Mouse (Mus musculus) midbrain, embryonic 14.5 days (tissue): ENCODE data around the gene Sqstm1. TPM values are rescaled to one million over a fixed set of nuclear protein-coding genes. Genes with fewer than 3 reads are reported as not detected.
A peak's percentile ranks its signal among the peaks of the same experiment; 100 is the strongest.

Experiments used
- ATAC-seq: fragments of 200-750 bp; cut with Nextera tagmentation; 2 replicates; pipeline ENCODE4 v1.8.0; 2017; ENCODE audit warnings: moderate number of reproducible peaks, moderate library complexity; ENCODE audit not compliant: low FRiP score, low TSS enrichment
- DNase-seq: peaks from one replicate; pipeline ENCODE4 v3.0.0-alpha.2; 2015
- H3K27ac ChIP-seq: fragments of 300-500 bp; sonication (generic); replicated peaks from 2 replicates; pipeline ENCODE4 v1.5.1; 2014; ENCODE audit warnings: mild to moderate bottlenecking, low read depth, low read length, moderate library complexity
- H3K27me3 ChIP-seq: fragments of 300-500 bp; sonication (generic); 2 replicates; pipeline ENCODE4 v1.6.1; 2014; ENCODE audit warnings: low read length, control low read depth, mixed read lengths; ENCODE audit not compliant: control insufficient read depth, insufficient read depth
- H3K36me3 ChIP-seq: fragments of 300-500 bp; sonication (generic); 2 replicates; pipeline ENCODE4 v1.6.1; 2014; ENCODE audit warnings: low read length, control low read depth; ENCODE audit not compliant: control insufficient read depth, insufficient read depth
- H3K4me1 ChIP-seq: fragments of 300-500 bp; sonication (generic); 2 replicates; pipeline ENCODE4 v1.6.1; 2014; ENCODE audit warnings: mild to moderate bottlenecking, antibody characterized with exemption, low read length, control low read depth; ENCODE audit not compliant: control insufficient read depth, insufficient read depth
- H3K4me2 ChIP-seq: fragments of 300-500 bp; sonication (generic); 2 replicates; pipeline ENCODE4 v1.6.1; 2014; ENCODE audit warnings: mild to moderate bottlenecking, low read length, moderate library complexity
- H3K4me3 ChIP-seq: fragments of 300-500 bp; sonication (generic); replicated peaks from 2 replicates; pipeline ENCODE4 v1.5.1; 2014; ENCODE audit warnings: low read depth, low read length
- H3K9ac ChIP-seq: fragments of 300-500 bp; sonication (generic); replicated peaks from 2 replicates; pipeline ENCODE4 v1.6.1; 2014; ENCODE audit warnings: mild to moderate bottlenecking, low read length, moderate library complexity
- H3K9me3 ChIP-seq: fragments of 300-500 bp; sonication (generic); 2 replicates; pipeline ENCODE4 v1.6.1; 2016; ENCODE audit warnings: low read length, control low read depth, mixed read lengths; ENCODE audit not compliant: control insufficient read depth
- WGBS: fragments of 180-500 bp; shearing (Covaris S2); extraction: QIAGEN DNeasy Blood & Tissue Kit; methylation state at CpG from one replicate; pipeline ENCODE4 v1.1.7; 2014; 5-methylcytosine and 5-hydroxymethylcytosine counted together
- polyA plus RNA-seq: library from polyadenylated mRNA; unstranded; fragments of >200 nt; fragmentation: Nextera tagmentation; extraction: Ambion mirVana; gene quantifications from 2 replicates; pipeline ENCODE4 v1.2.1, GENCODE M21; 2014

The Sqstm1 gene
- polyA plus RNA-seq, 1 experiment from 2014 or later, result 312 TPM

DNA sequence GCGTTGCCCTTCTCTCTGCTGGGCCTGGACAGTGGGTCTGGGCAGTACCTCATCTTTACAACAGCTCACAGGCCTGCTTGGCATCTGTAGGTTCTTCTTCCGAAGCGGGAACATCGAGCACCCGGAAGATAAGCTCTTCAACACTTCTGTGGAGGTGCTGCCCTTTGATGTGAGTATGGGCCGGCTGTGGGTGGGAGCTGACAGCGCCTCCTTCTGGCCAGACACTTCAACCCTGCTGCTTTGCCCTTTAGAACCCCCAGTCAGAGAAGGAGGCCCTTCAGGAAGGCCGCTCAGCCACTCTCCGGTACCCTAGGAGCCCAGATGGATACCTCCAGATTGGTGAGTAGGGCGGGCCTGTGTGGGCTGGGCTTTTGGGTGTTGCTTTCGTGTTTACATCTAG is 23.4 kb upstream of the Sqstm1 start:
- H3K36me3 ChIP-seq, result peaks cover 47% of the 10 kb centered on the region
- no peak overlapping the region for H3K4me3 ChIP-seq
- H3K9me3 ChIP-seq, result no peaks in the 10 kb centered on the region
- no peak for ATAC-seq
- peaks cover 20% of the 10 kb centered on the region; the same call in 1 of the 2 replicates for H3K27me3 ChIP-seq
- no peak overlapping the region for H3K27ac ChIP-seq
- peaks cover 18% of the 10 kb centered on the region for H3K4me1 ChIP-seq
- 87% methylated on average over 11 of the region's 11 CpGs for WGBS
- DNase-seq, result no peak
- no peak overlapping the region for H3K9ac ChIP-seq
- no peak overlapping the region for H3K4me2 ChIP-seq

DNA sequence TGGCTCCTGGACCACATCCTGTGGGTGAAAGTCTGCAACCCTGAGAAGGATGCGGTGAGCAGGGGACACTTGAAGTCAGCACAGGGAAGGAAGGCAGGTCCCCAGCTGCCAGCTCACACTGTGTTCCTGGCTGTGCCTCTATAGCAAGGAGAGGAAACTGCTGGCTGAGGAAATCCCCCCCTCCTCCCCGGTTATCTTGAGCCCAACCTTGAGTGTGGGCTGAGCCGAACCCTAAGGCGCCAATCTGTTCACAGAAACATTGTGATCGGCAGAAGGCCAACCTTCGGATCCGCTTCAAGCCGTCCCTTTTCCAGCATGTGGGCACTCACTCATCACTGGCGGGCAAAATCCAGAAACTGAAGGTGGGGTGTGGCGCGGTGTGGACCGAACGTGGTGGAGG is 22.4 kb upstream of the Sqstm1 start:
- Histone ChIP-seq H3K27me3 (peaks cover 17% of the 10 kb centered on the region; the same call in 1 of the 2 replicates), H3K36me3 (peaks cover 50% of the 10 kb centered on the region), H3K4me2 (no peak overlapping the region), H3K27ac (no peak overlapping the region), H3K4me1 (peaks cover 22% of the 10 kb centered on the region), H3K9ac (no peak overlapping the region), H3K9me3 (no peaks in the 10 kb centered on the region), H3K4me3 (no peak overlapping the region)
- 97% methylated on average over 13 of the region's 13 CpGs for WGBS
- no peak for DNase-seq
- no peak for ATAC-seq

DNA sequence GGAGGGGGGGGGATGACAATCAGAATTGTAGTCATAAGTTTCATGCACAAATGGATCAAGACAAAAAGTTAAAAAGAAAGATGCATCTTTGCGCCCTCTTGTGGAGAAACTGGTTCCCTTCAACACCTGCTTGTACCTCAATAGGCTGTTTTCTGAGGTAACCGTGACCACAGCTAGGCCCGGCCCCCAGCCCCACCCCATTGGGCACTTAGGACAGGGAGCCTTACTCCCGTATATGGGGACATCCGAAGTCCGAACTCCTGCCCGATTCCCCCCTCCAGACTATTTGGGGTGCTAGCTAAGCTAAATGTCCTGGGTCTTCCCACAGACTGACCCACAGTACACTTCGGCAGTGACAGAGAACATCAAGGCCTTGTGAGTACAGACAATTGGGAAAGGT is 20.8 kb upstream of the Sqstm1 start:
- no peak overlapping the region for H3K4me3 ChIP-seq
- DNase-seq, result peak; percentile 88
- 0 out of 2 replicates have a peak, but pooled peaks cover 10% of the 10 kb centered on the region for H3K27me3 ChIP-seq
- no peak for ATAC-seq
- H3K9ac ChIP-seq, result no peak overlapping the region
- no peak overlapping the region for H3K4me2 ChIP-seq
- H3K36me3 ChIP-seq, result peaks cover 50% of the 10 kb centered on the region
- WGBS, result 18% methylated on average over 8 of the region's 8 CpGs
- H3K27ac ChIP-seq, result no peak overlapping the region
- H3K9me3 ChIP-seq, result no peaks in the 10 kb centered on the region
- peaks cover 28% of the 10 kb centered on the region for H3K4me1 ChIP-seq

DNA sequence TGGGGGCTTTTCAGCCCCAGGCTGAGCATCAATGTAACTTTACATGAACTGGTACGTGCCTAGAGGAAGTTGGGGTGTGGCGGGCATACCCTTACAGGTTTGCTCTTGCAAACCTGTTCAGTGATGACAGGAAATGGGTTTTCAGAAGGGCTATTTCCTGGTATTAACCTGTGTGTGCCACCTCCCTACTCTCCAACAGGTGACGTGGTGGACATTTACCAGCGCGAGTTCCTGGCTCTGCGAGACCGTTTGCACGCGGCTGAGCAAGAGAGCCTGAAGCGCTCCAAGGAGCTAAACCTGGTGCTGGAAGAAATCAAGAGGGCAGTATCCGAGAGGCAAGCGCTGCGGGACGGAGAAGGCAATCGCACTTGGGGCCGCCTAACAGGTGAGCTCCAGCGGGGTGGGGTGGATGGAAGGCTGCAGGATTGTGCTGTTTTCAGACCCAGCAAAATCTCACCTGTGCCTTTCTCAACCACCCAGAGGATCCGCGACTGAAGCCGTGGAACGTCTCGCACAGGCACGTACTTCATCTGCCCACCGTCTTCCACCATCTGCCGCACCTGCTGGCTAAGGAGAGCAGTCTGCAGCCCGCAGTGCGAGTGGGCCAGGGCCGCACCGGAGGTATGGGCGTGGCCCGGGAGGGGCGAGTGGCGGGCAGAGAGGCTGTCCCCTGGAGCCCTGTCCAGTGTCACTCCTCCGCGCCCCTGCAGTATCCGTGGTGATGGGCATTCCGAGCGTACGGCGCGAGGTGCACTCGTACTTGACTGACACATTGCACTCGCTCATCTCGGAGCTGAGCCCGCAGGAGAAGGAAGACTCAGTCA is 20.1 kb upstream of the Sqstm1 start:
- H3K9ac ChIP-seq, result no peak overlapping the region
- WGBS, result 24% methylated on average over 45 of the region's 45 CpGs
- H3K4me1 ChIP-seq, result peaks cover 27% of the 10 kb centered on the region
- peaks cover 50% of the 10 kb centered on the region for H3K36me3 ChIP-seq
- H3K4me3 ChIP-seq, result peak overlapping the region; percentile 10; the same call in 1 of the 2 replicates
- DNase-seq, result no peak
- peak overlapping the region; percentile 37; the same call in 1 of the 2 replicates for H3K4me2 ChIP-seq
- H3K27me3 ChIP-seq, result 0 out of 2 replicates have a peak, but pooled peaks cover 10% of the 10 kb centered on the region
- H3K9me3 ChIP-seq, result no peaks in the 10 kb centered on the region
- no peak overlapping the region for H3K27ac ChIP-seq
- 0 out of 2 replicates have a peak, but pooled peaks have one; percentile 29 for ATAC-seq

DNA sequence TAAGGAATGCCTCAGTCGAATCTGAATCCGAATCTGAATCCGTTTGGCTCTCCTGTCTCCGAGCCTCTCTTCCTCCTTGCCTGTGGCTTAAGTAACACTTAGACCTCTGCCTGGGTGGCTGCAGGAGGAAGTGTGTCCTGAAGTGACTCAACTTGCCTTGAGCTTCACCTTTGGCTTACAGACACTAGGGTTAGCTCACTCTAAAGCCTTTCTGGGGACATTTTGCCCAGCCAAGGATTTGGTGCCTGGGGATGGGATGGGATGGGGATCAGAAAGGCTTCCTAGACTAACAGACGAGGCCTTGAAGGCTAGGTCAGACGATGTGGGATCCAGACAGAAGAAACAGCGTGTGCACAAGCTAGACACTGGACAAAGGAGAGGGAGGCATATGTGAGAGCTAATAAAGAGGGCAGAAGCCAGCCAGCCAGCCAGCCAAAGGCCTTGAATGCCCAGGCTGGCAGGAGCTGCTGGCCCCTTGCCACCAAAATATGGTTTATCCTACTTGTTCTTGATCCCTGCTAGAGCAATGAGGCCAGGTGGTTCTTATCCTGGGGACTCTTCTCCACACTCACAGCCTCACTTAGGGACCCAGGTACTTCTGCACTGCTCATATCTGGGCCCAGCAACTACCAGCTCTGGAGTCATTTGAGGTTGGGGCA is 18.8 kb upstream of the Sqstm1 start:
- H3K9me3 ChIP-seq, result no peaks in the 10 kb centered on the region
- peaks cover 26% of the 10 kb centered on the region for H3K4me1 ChIP-seq
- no peak for DNase-seq
- no peak for ATAC-seq
- H3K4me3 ChIP-seq, result no peak overlapping the region
- 0 out of 2 replicates have a peak, but pooled peaks cover 10% of the 10 kb centered on the region for H3K27me3 ChIP-seq
- no peak overlapping the region; the same call in 1 of the 2 replicates for H3K9ac ChIP-seq
- H3K36me3 ChIP-seq, result peaks cover 38% of the 10 kb centered on the region
- no peak overlapping the region for H3K4me2 ChIP-seq
- WGBS, result 43% methylated on average over 7 of the region's 7 CpGs
- no peak overlapping the region for H3K27ac ChIP-seq

DNA sequence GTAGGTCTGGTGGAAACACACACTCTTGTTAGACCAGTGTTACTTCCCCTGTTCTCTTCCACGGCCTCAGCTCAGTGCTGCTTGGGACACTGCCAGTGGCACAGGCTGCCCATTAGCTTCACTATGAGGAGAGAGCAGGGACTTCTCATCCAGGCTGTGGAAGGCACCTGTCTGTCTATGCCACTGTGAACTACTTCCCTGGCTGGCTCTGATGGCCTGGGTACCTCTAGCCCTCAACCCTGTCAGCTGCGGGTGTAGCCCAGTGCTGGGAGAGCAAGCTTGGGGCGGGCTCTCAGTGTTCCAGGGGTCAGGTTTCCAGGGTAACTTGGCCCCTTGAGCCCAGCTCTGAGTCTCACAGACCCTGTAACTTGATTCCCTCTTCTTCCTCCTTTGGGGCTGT is 18.1 kb upstream of the Sqstm1 start:
- no peak overlapping the region for H3K4me3 ChIP-seq
- H3K4me2 ChIP-seq, result no peak overlapping the region
- 0 out of 2 replicates have a peak, but pooled peaks cover 10% of the 10 kb centered on the region for H3K27me3 ChIP-seq
- peaks cover 30% of the 10 kb centered on the region for H3K4me1 ChIP-seq
- H3K27ac ChIP-seq, result no peak overlapping the region
- H3K36me3 ChIP-seq, result peaks cover 32% of the 10 kb centered on the region
- ATAC-seq (no peak), DNase-seq (no peak)
- 28% methylated on average over 3 of the region's 3 CpGs for WGBS
- no peak overlapping the region; the same call in 1 of the 2 replicates for H3K9ac ChIP-seq
- H3K9me3 ChIP-seq, result no peaks in the 10 kb centered on the region

DNA sequence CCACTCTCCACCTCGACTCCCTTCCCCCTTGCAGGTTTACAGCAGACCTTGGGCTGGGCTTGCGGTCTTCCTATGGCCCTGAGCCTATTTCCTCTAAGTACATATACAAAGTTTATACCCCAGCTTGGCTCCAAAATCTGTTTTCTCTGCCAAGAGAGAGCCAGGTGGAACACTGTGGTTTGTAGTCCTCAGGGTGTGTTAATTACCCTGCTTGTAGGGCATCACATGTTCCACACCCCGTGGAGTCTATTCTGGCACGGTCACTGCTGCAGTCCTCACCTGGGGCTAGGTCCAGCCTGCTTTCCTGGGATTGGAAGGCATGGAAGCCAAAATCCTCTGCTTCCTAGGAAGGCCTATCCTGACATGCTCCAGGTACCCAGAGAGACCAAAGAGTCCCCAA is 17.1 kb upstream of the Sqstm1 start:
- Histone ChIP-seq H3K27me3 (0 out of 2 replicates have a peak, but pooled peaks cover 10% of the 10 kb centered on the region), H3K4me3 (no peak overlapping the region), H3K9ac (no peak overlapping the region), H3K36me3 (peaks cover 21% of the 10 kb centered on the region), H3K4me1 (peaks cover 40% of the 10 kb centered on the region), H3K4me2 (no peak overlapping the region), H3K9me3 (no peaks in the 10 kb centered on the region), H3K27ac (no peak overlapping the region)
- ATAC-seq, result no peak
- DNase-seq, result no peak
- 90% methylated on average over 4 of the region's 4 CpGs for WGBS

DNA sequence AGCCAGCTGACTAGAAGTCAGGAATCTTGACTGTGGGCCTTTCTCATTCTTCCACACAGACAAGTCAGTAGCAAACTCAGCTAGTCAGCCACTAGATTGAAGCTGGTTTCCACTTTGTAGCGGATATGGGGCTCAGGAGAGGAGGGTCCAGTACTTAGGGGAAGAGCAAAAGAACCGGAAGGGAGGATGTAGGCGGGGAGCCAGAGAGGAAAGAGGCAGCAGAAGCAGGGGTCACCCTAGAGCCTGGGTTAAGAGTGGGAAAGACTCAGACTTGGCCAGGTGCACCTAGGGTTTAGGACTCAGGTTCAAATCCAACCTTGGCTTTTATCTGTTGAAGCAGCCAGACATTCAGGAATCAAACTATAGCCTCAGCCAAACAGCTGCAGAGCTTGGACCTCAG is 16.6 kb upstream of the Sqstm1 start:
- Histone ChIP-seq H3K4me3 (peak overlapping the region; percentile 73; the same call in 1 of the 2 replicates), H3K4me2 (peak overlapping the region; percentile 92), H3K4me1 (peaks cover 44% of the 10 kb centered on the region), H3K9me3 (no peaks in the 10 kb centered on the region), H3K27ac (no peak overlapping the region), H3K9ac (peak overlapping the region; percentile 100; the same call in 1 of the 2 replicates), H3K36me3 (peaks cover 16% of the 10 kb centered on the region), H3K27me3 (0 out of 2 replicates have a peak, but pooled peaks cover 10% of the 10 kb centered on the region)
- 86% methylated on average over 3 of the region's 3 CpGs for WGBS
- ATAC-seq (no peak), DNase-seq (no peak)
